Mouse (Mus musculus): ENCODE measurements around the gene Cd22. TPM values are rescaled to one million over a fixed set of nuclear protein-coding genes. Genes with fewer than 3 reads are reported as not detected.

Cd22 gene
- polyA plus RNA-seq, 1 experiment from 2014 or later: 0.29 TPM

DNA sequence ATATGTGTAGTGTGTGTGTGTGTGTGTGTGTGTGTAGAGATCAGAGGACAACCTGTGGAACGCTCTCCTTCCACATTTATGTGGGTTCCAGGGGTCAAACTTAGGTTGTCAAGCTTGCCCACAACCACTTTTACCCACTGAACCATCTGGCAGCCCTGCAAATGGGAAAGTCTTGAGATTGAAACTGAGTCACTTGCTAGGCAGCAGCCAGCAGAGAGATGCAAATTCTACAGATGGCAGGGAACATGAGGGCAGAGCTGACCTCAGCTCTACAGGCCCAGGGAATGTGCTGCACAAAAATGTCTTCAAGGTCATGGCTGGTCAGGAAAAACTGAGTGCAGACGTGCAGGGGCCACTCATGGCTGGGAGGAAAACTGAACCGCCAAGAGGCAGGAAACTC lies 1.2 kb upstream of the Cd22 start:
- H3K27ac ChIP-seq (ENCODE audit: low read length): no peak overlapping the region
- ATAC-seq (ENCODE audit: low FRiP score, low TSS enrichment): no peak
- H3K4me3 ChIP-seq (ENCODE audit: low read length): no peak overlapping the region
- no peaks in the 10 kb centered on the region for H3K27me3 ChIP-seq (ENCODE audit: insufficient read depth, low read length)
- 80% methylated on average over 3 of the region's 3 CpGs for WGBS
- no peaks in the 10 kb centered on the region for H3K9me3 ChIP-seq (ENCODE audit: low read length)
- no peaks in the 10 kb centered on the region for H3K36me3 ChIP-seq (ENCODE audit: insufficient read depth, low read length)
- H3K4me1 ChIP-seq (ENCODE audit: insufficient read depth, low read length): no peaks in the 10 kb centered on the region
- H3K4me2 ChIP-seq (replicated peaks; ENCODE audit: low read depth, low read length): no peak overlapping the region
- no peak overlapping the region for H3K9ac ChIP-seq (replicated peaks; ENCODE audit: low read length)

DNA sequence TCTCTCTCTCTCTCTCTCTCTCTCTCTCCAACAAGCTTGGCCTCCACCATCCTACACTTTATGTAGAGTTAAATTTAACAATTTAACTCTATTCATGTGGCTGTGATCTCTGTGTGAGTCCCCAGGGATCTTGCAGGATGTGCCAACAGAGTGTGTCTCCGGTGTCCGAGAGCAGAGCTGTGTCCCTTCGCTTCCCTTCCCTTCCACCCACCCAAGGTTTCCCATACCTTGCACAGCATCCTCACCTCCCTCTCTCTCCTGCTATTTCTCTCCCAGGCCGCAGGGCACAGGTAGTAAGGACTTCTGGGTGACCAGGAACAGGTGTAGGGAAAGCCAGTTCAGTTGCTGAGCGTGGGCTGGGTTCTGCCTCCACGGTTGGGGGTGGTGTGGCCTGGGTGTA lies 1.2 kb downstream of the Cd22 start:
- Histone ChIP-seq H3K9me3 (ENCODE audit: low read length) (no peaks in the 10 kb centered on the region), H3K4me1 (ENCODE audit: insufficient read depth, low read length) (no peaks in the 10 kb centered on the region), H3K36me3 (ENCODE audit: insufficient read depth, low read length) (no peaks in the 10 kb centered on the region), H3K9ac (replicated peaks; ENCODE audit: low read length) (no peak overlapping the region), H3K4me2 (replicated peaks; ENCODE audit: low read depth, low read length) (no peak overlapping the region), H3K4me3 (ENCODE audit: low read length) (no peak overlapping the region), H3K27ac (ENCODE audit: low read length) (no peak overlapping the region), H3K27me3 (ENCODE audit: insufficient read depth, low read length) (no peaks in the 10 kb centered on the region)
- no peak for ATAC-seq (ENCODE audit: low FRiP score, low TSS enrichment)
- 74% methylated on average over 6 of the region's 6 CpGs for WGBS

DNA sequence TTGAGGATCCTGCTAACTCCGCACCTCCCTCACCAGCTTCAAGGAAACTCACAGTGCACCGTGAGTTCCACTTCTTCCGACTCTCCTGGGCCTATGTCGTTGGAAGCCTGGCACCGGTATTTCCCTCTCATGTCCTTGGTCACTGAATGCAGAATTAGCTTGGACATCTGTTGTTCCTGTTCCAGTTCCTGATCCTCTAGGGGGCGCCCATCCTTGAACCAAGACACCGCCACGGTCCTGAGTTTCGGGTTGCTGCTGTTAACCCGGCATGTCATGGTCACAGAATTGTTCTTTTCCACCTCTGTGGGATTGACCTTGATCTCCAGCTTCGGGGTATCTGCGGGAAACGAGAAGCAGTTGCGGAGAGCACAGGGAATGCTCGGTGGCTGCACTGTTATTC lies 7.1 kb downstream of the Cd22 start:
- peak; percentile 59 for ATAC-seq (ENCODE audit: low FRiP score, low TSS enrichment)
- H3K27me3 ChIP-seq (ENCODE audit: insufficient read depth, low read length): no peaks in the 10 kb centered on the region
- no peak overlapping the region for H3K27ac ChIP-seq (ENCODE audit: low read length)
- 19% methylated on average over 15 of the region's 15 CpGs for WGBS
- H3K4me2 ChIP-seq (replicated peaks; ENCODE audit: low read depth, low read length): peak overlapping the region; percentile 28
- no peaks in the 10 kb centered on the region for H3K4me1 ChIP-seq (ENCODE audit: insufficient read depth, low read length)
- no peak overlapping the region for H3K4me3 ChIP-seq (ENCODE audit: low read length)
- H3K9ac ChIP-seq (replicated peaks; ENCODE audit: low read length): peak overlapping the region; percentile 12; the same call in 1 of the 2 replicates
- H3K36me3 ChIP-seq (ENCODE audit: insufficient read depth, low read length): no peaks in the 10 kb centered on the region
- H3K9me3 ChIP-seq (ENCODE audit: low read length): no peaks in the 10 kb centered on the region

DNA sequence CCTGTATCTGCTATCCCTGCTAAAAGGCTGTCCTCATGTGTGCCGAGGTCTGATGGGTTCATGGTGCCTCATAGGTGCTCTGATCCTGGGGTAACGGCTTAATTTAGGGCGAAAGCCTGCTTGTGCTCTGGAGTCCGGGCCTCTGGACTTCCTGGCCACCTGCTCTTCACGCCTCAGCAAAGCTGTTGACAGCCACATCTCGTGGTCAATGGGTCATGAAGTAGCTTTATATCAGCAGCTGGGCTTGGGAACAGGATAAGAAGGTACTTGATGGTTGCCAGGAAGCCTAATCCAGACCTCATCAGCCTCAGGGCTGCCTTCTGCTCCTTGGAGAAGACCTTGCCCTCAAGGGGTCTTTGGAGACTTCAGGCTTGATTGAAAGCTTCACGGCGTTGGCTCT lies 16.8 kb downstream of the Cd22 start:
- no peak for ATAC-seq (ENCODE audit: low FRiP score, low TSS enrichment)
- Histone ChIP-seq H3K27me3 (ENCODE audit: insufficient read depth, low read length) (no peaks in the 10 kb centered on the region), H3K4me2 (replicated peaks; ENCODE audit: low read depth, low read length) (no peak overlapping the region), H3K9ac (replicated peaks; ENCODE audit: low read length) (no peak overlapping the region), H3K4me3 (ENCODE audit: low read length) (no peak overlapping the region), H3K4me1 (ENCODE audit: insufficient read depth, low read length) (peaks cover 10% of the 10 kb centered on the region; the same call in 1 of the 2 replicates), H3K27ac (ENCODE audit: low read length) (no peak overlapping the region), H3K36me3 (ENCODE audit: insufficient read depth, low read length) (no peaks in the 10 kb centered on the region), H3K9me3 (ENCODE audit: low read length) (no peaks in the 10 kb centered on the region)
- WGBS: 38% methylated on average over 8 of the region's 8 CpGs

DNA sequence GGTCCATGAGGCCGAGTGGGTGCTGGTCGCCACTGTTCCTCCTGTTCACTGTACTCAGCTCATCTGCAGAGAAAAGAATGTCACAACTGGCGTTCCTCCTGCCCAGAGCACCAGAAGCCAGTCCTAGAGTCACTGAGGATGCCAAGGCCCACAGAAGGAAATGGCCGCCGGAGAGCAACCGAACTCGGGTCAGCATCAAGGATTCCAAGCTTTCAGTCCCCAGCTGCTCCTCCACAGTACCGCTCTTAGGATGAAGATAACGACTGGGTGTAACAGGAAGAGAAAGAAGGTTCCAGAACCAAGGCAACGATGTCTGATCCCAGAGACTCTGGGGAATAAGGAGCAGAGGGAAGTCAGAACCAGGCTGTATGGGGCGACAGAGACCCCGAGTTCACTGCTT lies 18.7 kb downstream of the Cd22 start, which contains the start of gene Ffar1:
Gene Ffar1 (minus strand): TSS at position 101 of the 400 bp plus-strand sequence.
- H3K4me2 ChIP-seq (replicated peaks; ENCODE audit: low read depth, low read length): no peak within 1 kb of the TSS
- no peak for ATAC-seq (ENCODE audit: low FRiP score, low TSS enrichment)
- WGBS: 85% methylated on average over 12 of the region's 12 CpGs
- no peaks in the 10 kb centered on the region for H3K9me3 ChIP-seq (ENCODE audit: low read length)
- H3K9ac ChIP-seq (replicated peaks; ENCODE audit: low read length): no peak within 1 kb of the TSS
- no peak within 1 kb of the TSS for H3K27ac ChIP-seq (ENCODE audit: low read length)
- H3K27me3 ChIP-seq (ENCODE audit: insufficient read depth, low read length): no peaks in the 10 kb centered on the region
- no peaks in the 10 kb centered on the region for H3K36me3 ChIP-seq (ENCODE audit: insufficient read depth, low read length)
- peaks cover 10% of the 10 kb centered on the region; the same call in 1 of the 2 replicates for H3K4me1 ChIP-seq (ENCODE audit: insufficient read depth, low read length)
- no peak within 1 kb of the TSS for H3K4me3 ChIP-seq (ENCODE audit: low read length)

DNA sequence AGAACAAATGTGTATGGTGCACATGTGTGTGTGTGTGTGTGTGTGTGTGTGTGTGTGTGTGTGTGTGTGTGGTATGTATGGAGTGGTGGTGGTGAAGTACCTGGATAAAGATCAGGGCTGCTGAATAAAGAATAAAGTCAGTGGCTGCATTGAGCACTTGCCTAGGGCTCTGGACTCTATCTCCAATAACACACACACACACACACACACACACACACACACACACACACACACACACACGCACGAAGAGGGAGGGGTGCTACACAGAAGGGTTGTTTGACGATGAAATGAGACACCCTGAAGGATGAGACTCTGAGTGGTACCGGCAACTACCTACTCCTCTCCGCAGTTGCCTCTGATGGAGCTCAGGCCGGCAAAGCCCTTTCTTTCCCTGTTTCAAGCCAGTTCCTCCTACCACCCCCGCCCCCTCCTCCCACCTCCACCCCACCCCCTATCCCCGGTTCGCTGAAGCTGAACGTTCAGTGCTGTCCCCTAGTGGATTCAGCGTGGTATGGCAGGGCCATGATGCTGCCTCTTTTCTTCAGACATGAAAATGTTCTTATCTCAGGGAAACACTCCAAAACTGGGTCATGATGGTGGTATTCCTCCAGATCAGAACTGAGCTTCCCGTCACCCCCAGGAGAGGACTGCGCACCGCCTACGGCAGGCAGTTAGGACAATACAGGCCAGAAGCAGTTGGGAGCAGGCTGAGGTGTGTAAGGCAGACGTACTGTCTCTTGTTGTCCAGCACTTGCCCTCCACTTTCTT lies 20.3 kb downstream of the Cd22 start:
- H3K27ac ChIP-seq (ENCODE audit: low read length): no peak overlapping the region
- H3K9ac ChIP-seq (replicated peaks; ENCODE audit: low read length): no peak overlapping the region
- peak overlapping the region; percentile 46 for H3K4me2 ChIP-seq (replicated peaks; ENCODE audit: low read depth, low read length)
- no peaks in the 10 kb centered on the region for H3K36me3 ChIP-seq (ENCODE audit: insufficient read depth, low read length)
- peak; percentile 60 for ATAC-seq (ENCODE audit: low FRiP score, low TSS enrichment)
- H3K4me1 ChIP-seq (ENCODE audit: insufficient read depth, low read length): peaks cover 10% of the 10 kb centered on the region; the same call in 1 of the 2 replicates
- H3K27me3 ChIP-seq (ENCODE audit: insufficient read depth, low read length): no peaks in the 10 kb centered on the region
- peak overlapping the region; percentile 26 for H3K4me3 ChIP-seq (ENCODE audit: low read length)
- H3K9me3 ChIP-seq (ENCODE audit: low read length): no peaks in the 10 kb centered on the region
- 10% methylated on average over 15 of the region's 16 CpGs for WGBS

DNA sequence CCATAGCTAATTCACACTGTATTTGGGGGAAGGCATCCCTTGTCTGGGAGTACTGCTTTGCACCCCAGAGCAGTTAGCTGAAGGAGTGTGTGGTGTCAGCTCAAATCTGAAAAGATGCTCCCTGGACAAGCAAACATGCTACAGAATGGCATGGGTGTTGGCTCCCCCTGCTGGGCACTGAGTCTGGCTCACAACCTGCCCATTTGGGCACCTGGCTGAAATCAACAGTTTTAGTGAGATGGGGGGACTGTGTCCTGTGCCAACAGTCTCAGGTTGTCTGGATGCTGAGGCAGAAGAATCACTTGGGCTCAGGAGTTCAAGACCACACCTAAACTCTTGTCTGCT lies 20.9 kb downstream of the Cd22 start:
- peak; percentile 21 for ATAC-seq (ENCODE audit: low FRiP score, low TSS enrichment)
- Histone ChIP-seq H3K9ac (replicated peaks; ENCODE audit: low read length) (no peak overlapping the region), H3K4me1 (ENCODE audit: insufficient read depth, low read length) (peaks cover 10% of the 10 kb centered on the region; the same call in 1 of the 2 replicates), H3K36me3 (ENCODE audit: insufficient read depth, low read length) (no peaks in the 10 kb centered on the region), H3K27me3 (ENCODE audit: insufficient read depth, low read length) (no peaks in the 10 kb centered on the region), H3K9me3 (ENCODE audit: low read length) (no peaks in the 10 kb centered on the region), H3K4me2 (replicated peaks; ENCODE audit: low read depth, low read length) (no peak overlapping the region), H3K27ac (ENCODE audit: low read length) (no peak overlapping the region), H3K4me3 (ENCODE audit: low read length) (no peak overlapping the region)

DNA sequence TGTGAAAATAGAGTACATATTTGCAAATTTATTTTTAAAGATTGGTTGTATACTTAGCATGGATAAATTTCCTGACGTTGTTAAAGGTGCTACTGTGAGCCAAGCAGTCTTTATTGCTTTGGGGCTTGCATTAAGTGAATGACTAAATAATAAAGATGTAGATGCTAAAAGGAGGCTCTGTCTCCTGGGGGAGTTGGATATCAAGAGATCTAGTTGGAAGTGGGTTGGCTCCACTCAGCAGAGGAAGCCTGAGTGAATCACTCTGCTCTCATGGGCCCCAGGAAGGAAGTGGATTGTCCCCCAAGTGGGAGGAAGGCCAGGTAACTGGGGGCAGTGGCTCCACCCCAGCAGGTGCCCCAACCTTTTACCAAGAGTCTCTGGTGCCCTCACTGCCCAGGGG lies 22.4 kb downstream of the Cd22 start:
- Histone ChIP-seq H3K9me3 (ENCODE audit: low read length) (no peaks in the 10 kb centered on the region), H3K9ac (replicated peaks; ENCODE audit: low read length) (no peak overlapping the region), H3K27me3 (ENCODE audit: insufficient read depth, low read length) (no peaks in the 10 kb centered on the region), H3K27ac (ENCODE audit: low read length) (no peak overlapping the region), H3K4me2 (replicated peaks; ENCODE audit: low read depth, low read length) (no peak overlapping the region), H3K4me1 (ENCODE audit: insufficient read depth, low read length) (no peaks in the 10 kb centered on the region), H3K4me3 (ENCODE audit: low read length) (no peak overlapping the region), H3K36me3 (ENCODE audit: insufficient read depth, low read length) (no peaks in the 10 kb centered on the region)
- 84% methylated on average over 1 of the region's 1 CpGs for WGBS
- ATAC-seq (ENCODE audit: low FRiP score, low TSS enrichment): no peak

DNA sequence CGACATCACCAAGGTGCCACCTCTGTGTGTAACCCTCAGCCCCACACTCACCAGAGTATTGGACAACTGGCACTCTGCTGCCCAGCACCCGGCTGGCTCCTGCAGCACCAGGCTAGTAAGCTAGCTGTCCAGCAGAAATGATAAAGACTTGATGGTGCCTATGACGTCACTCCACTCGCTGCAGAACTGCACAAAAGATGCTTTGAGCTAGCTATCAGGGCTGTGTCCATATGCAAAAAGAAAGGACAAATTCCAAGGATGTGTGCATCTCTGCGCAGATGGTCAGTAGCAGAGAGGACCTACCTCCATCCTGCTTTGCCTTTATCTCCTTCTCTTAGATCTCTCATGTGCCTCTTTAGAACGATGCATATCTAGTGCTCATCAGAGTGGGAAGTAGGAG lies 24.1 kb downstream of the Cd22 start, which contains the start of gene Ffar3:
Gene Ffar3 (minus strand): TSS at position 101 of the 400 bp plus-strand sequence.
- Histone ChIP-seq H3K27me3 (ENCODE audit: insufficient read depth, low read length) (no peaks in the 10 kb centered on the region), H3K9me3 (ENCODE audit: low read length) (no peaks in the 10 kb centered on the region), H3K4me1 (ENCODE audit: insufficient read depth, low read length) (no peaks in the 10 kb centered on the region), H3K4me3 (ENCODE audit: low read length) (no peak within 1 kb of the TSS), H3K27ac (ENCODE audit: low read length) (no peak within 1 kb of the TSS), H3K4me2 (replicated peaks; ENCODE audit: low read depth, low read length) (no peak within 1 kb of the TSS), H3K9ac (replicated peaks; ENCODE audit: low read length) (no peak within 1 kb of the TSS), H3K36me3 (ENCODE audit: insufficient read depth, low read length) (no peaks in the 10 kb centered on the region)
- ATAC-seq (ENCODE audit: low FRiP score, low TSS enrichment): no peak
- 73% methylated on average over 6 of the region's 6 CpGs for WGBS

DNA sequence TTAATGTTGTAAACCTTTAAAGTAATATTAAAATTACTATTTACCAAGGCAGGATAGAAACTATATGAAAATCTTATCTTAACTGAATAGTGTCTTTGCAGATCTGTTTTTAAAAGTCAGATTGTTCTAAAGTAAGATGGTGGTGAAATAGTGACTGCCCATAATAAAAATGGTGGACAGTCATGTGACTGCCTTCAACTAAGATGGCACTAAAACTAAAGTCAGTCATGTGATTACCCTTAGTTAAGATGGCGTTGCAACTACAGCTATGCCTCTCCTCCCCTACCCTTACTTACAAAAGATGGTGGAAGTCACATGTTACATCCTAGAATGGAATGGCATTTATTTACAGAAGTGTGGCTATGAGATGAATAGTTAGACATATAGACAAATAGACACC lies 28.7 kb downstream of the Cd22 start:
- H3K9ac ChIP-seq (replicated peaks; ENCODE audit: low read length): no peak overlapping the region
- no peaks in the 10 kb centered on the region for H3K36me3 ChIP-seq (ENCODE audit: insufficient read depth, low read length)
- no peaks in the 10 kb centered on the region for H3K27me3 ChIP-seq (ENCODE audit: insufficient read depth, low read length)
- H3K27ac ChIP-seq (ENCODE audit: low read length): no peak overlapping the region
- WGBS: 95% methylated on average over 1 of the region's 1 CpGs
- no peaks in the 10 kb centered on the region for H3K4me1 ChIP-seq (ENCODE audit: insufficient read depth, low read length)
- no peaks in the 10 kb centered on the region for H3K9me3 ChIP-seq (ENCODE audit: low read length)
- ATAC-seq (ENCODE audit: low FRiP score, low TSS enrichment): no peak
- no peak overlapping the region for H3K4me2 ChIP-seq (replicated peaks; ENCODE audit: low read depth, low read length)
- no peak overlapping the region for H3K4me3 ChIP-seq (ENCODE audit: low read length)

Data from kidney, embryonic 16.5 days (tissue).